Mouse (Mus musculus) erythroid progenitor cell, adult 5-6 weeks (primary cell): Measurements from ENCODE around the gene Phgr1. TPM values are rescaled to one million over a fixed set of nuclear protein-coding genes. Genes with fewer than 3 reads are reported as not detected.
A peak's percentile ranks its signal among the peaks of the same experiment; 100 is the strongest.

ENCODE experiments used
- ATAC-seq: replicated peaks from 2 replicates; pipeline ENCODE4 v1.8.0; 2016; ENCODE audit warnings: moderate number of reproducible peaks, mild to moderate bottlenecking, moderate TSS enrichment, inconsistent platforms; ENCODE audit not compliant: poor library complexity, low FRiP score, severe bottlenecking
- total RNA-seq, 2 experiments: library from RNA; stranded (forward) in 1 of 2; stranded (reverse) in 1 of 2; fragments of 150-400 nt in 1 of 2; fragments of 186-747, 209-891 nt in 1 of 2; gene quantifications; 2 replicates each; pipeline versions ENCODE4 v1.2.3 to v1.2.4; 2015 to 2017; ENCODE audit warnings: low replicate concordance in 2 of 2

Gene Phgr1
- total RNA-seq, 2 experiments from 2014 or later, result not detected

DNA sequence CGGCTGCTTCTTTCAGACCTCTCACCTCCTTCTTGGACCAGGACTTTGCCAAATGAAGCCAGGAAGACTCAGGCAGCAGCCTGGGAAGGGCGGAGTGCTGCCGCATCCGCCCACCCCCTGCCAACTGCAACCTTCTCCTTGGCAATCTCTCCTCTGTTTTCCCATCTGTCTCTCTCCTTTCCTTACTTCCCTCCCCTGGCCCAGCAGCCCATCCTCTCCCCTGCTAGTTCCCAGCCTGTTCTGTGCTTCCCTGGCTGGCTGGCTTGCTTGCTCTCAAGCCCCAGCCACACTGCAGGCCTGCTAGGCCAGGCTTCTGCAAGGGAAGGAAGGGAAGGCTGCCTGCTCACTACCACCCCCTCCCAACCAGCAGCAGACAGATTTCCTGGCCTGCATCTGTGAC is 3.3 kb downstream of the Phgr1 start:
- ATAC-seq, result no peak

- ATAC-seq, result no peak
Measured at GRCm38 (mm10) chr2:118776295-118776694, 3.7 kb downstream of the Phgr1 start.

- ATAC-seq, result no peak
Measured at GRCm38 (mm10) chr2:118778418-118778817, 5.8 kb downstream of the Phgr1 start.

DNA sequence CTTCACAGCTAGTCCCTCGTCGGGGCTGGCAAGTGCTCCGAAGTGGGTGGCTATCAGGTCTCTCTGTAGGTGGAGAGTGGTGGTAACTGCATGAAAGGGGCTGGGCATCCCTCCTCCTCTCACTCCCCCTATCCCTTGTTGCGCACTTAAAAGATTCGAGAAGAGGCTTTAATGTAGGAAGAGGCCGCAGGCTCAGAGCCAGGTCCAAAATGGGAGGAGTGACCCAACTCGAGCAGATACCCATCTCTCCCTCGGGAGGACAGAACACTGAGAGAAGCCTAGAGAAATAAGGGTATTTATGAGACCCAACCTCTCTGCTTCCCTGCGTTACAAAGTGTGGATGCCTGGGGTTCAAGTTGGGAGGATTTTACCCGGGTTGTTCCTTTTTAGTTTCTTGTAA is 6.5 kb downstream of the Phgr1 start:
- ATAC-seq, result no peak

GRCm38 (mm10) chr2:118779504-118780480 is 7.2 kb downstream of the Phgr1 start, which contains the start of gene Disp2:
TSS of gene Disp2 (plus strand) at chr2:118779719.
- peak; percentile 88 for ATAC-seq

GRCm38 (mm10) chr2:118781115-118781514 is 8.5 kb downstream of the Phgr1 start:
- no peak for ATAC-seq

DNA sequence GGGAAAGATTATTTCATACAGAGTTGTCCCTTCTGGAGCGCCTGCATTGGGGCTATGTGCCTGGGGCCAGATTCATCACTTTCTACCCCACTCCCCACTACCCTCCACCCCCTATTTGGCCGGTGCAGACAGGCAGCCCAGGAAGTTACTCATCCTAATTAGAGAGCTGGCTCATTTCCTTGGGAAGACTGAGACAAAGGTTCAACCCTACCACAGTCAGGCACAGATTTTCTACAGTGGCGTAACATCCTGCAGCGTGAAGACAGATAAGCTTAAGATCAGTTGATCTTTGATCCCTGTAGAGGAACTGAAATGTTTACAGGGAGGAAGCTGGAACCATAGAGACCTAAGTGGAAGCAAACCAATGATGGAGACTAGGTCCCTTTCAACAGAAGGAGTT is 9.7 kb downstream of the Phgr1 start:
- ATAC-seq, result no peak

DNA sequence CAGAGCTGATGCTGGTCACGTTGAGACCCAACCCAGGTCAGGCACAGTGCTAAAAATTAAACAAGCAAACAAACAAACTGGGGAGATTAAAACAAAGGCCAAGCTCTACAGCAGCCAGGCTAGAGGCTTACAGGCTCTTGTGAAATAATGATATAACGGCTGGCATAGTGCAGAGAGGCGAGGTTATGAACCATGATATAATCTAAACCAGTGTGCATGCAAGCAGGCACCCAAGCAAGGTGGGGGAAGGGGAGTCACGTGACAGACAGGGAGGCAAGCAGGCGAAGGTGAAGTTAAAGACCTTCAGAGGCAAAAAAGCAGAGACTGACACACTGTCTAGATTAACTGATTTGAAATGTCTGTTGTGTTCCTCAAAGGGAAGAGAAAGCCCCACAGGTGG is 10.5 kb downstream of the Phgr1 start:
- ATAC-seq, result no peak

GRCm38 (mm10) chr2:118783663-118784062 is 11.1 kb downstream of the Phgr1 start:
- no peak for ATAC-seq

DNA sequence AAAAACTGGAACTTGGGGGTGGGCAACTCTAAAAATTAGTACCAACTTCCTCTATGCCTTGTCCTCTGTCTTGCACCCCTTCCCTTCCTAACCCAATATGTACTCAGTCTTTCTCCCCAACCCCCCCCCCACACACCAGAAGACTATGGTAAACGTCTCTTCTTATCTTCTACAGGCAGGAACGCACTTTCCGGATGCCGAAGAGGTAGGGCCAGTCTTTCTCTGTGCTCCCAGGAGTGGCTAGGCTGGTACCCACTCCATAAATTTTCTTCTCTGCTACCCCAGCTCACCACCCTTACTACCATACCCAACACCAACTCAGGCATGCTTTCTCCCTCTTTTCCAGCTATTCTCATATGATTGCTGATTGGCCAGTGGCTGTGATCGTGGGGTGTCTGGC is 14.0 kb downstream of the Phgr1 start:
- no peak for ATAC-seq

GRCm38 (mm10) chr2:118789501-118789900 is 16.9 kb downstream of the Phgr1 start:
- no peak for ATAC-seq

- no peak for ATAC-seq
Measured at GRCm38 (mm10) chr2:118790221-118790550, 17.6 kb downstream of the Phgr1 start.

DNA sequence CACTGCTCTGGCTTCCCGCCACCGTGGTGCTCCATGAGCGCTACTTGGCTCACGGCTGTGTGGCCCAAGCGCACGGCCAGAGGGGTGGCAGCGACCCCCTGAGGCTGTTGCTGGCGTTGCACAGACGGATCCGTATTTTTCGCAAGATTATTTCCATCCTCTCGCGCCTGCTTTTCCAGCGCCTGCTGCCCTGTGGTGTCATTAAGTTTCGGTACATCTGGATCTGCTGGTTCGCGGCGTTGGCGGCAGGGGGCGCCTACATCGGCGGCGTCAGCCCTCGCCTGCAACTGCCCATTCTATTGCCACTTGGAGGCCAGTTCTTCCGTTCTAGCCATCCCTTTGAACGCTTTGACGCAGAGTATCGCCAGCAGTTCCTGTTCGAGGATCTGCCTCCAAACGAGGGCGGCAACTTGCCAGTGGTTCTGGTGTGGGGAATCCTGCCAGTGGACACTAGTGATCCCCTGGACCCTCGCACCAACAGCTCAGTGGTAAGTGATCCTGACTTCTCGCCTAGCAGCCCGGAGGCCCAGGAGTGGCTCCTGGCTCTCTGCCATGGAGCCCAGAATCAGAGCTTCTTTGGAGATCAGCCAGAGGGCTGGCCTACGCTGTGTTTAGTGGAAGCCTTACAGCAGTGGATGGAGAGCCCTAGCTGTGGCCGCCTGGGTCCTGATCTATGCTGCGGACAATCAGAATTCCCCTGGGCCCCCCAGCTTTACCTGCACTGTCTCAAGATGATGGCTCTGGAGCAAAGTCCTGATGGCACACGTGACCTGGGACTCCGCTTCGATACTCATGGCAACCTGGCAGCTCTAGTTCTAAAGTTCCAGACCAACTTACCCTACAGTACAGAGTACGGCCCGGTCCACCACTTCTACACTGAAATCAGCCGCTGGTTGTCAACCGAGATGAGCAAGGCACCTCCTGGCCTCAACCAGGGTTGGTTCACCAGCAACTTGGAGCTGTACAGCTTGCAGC is 18.3 kb downstream of the Phgr1 start:
- ATAC-seq, result peak; percentile 35

GRCm38 (mm10) chr2:118791591-118792258 is 19.2 kb downstream of the Phgr1 start:
- ATAC-seq, result no peak

GRCm38 (mm10) chr2:118792259-118792613 is 19.7 kb downstream of the Phgr1 start:
- ATAC-seq, result no peak

DNA sequence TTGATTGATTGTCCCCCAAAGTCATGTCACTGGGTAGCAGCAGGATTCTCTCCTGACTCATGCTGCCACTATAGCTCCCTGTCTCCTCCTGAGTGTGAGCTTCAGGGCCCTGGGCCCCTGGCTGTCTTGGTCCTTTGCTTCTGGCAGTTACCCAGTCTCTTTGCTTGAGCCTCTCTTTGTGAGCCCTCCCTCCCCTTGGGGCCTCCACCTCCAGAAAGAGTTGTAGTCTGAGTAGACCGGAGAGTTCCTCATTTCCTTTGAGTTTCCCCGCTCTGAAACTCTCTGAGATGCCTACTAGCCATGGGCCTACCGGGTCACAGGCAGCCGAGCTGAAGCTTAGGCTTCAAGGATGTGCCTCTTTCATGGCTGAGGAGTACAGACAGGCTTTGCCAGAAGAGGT is 21.1 kb downstream of the Phgr1 start:
- ATAC-seq, result no peak

DNA sequence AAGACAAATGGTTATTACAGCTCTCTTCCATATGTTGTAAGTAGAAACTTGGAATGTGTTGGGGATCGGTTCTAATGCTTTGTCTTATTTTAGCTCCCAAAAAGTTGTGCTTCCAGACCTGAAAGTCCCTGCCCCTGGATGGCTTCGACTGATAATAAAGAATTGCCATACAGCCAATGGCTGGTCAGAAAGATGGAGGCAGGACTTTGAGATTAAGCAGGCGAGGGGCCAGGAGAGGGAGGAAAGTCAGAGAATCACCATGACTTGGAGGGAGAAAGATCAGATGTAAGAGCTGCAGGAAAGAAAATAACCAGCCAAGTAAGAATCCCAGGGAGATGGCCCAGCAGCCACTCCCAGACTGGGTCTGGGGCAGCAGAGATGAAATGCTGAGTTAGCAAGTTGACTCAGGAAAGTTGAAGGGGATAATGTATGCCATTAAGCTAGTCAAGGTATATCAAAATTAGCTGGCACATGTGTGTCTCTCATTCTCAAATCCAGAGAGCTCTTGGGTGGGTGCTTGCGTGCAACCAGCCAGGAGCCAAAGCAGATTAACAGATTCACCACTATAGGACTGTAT is 30.1 kb downstream of the Phgr1 start:
- peak; percentile 65 for ATAC-seq

DNA sequence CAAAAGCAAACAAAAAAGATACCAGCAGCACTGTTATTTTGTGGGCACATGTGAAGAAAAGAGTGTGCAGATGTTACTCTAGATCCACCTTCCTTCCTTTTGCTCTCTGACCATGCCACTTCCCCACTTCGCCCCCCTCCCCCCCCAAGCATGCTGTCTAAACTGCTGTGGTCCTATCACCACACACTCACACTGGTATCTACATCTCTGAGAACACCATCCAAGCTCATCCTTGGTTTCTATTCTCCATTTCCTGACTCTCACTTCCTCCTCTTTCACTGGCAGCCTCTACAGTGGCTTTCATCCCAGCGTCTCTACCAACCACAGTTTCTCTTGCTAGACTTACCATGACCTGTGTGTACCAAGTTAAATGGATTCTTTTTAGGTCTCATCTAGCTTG is 31.9 kb downstream of the Phgr1 start:
- ATAC-seq, result no peak

GRCm38 (mm10) chr2:118805137-118805536 is 32.6 kb downstream of the Phgr1 start:
- no peak for ATAC-seq

- ATAC-seq, result no peak
Measured at GRCm38 (mm10) chr2:118805756-118806155, 33.2 kb downstream of the Phgr1 start.
